Comparison of ENCODE assay signal across 10 mouse cellular contexts in the genomic region with DNA sequence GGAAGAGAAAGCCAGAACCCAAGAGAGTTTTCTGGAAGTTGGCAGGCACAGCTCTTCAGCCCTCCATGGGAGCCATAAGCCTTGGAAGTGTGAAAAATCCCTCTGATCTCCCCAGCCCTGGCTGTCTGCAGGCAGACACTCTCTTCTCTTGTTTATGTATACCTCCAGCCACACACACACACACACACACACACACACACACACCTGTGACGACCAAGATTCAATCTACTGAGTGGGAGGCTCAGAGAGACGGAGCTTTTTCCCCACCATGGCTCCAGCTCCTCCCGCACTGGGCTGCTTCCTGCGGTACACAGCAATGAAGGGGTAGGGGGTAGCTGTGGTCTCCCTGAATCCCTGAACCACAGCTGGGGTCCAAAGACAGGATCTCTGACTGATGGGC. TPM values are rescaled to one million over a fixed set of nuclear protein-coding genes. Genes with fewer than 3 reads are reported as not detected.
DNase-seq lines count a peak whose midpoint lies in the region; ATAC-seq and TF ChIP-seq lines count a peak whose summit lies in the region.
"Had no signal": no experiment of that assay in that cellular context is flagged by ENCODE, and none has a peak within 500 bp of the region (broad histone marks: within the 10 kb centered on the region; RNA-seq: fewer than 3 reads in every experiment).

No protein-coding gene starts in this region.

- peaks cover 21% of the 10 kb centered on the region for H3K4me1 ChIP-seq in kidney, postnatal 0 days (replicated peaks; ENCODE audit: insufficient read depth, low read length)
- peaks cover 52% of the 10 kb centered on the region for H3K4me1 ChIP-seq in forebrain, embryonic 13.5 days
- peaks cover 40% of the 10 kb centered on the region for H3K4me1 ChIP-seq in limb, embryonic 14.5 days (ENCODE audit: control insufficient read depth, insufficient read depth, low read length)
- H3K4me1 ChIP-seq in small intestine, adult 2 months (ENCODE audit: control insufficient read depth, insufficient read depth, insufficient read length, low read length), result peaks cover 6% of the 10 kb centered on the region; the same call in 1 of the 2 replicates

- H3K36me3 ChIP-seq in kidney, postnatal 0 days (ENCODE audit: insufficient read depth, low read length), result no peaks in the 10 kb centered on the region
- no peaks in the 10 kb centered on the region for H3K36me3 ChIP-seq in forebrain, embryonic 13.5 days (ENCODE audit: poor library complexity, severe bottlenecking)
- peaks cover 18% of the 10 kb centered on the region for H3K36me3 ChIP-seq in limb, embryonic 14.5 days (ENCODE audit: control insufficient read depth, insufficient read depth, low read length)
- H3K36me3 ChIP-seq in small intestine, adult 2 months (ENCODE audit: control insufficient read depth, insufficient read depth, low read length), result no peaks in the 10 kb centered on the region

- H3K4me2 ChIP-seq in kidney, postnatal 0 days (ENCODE audit: low read length), result peak overlapping the region; percentile 90
- H3K4me2 ChIP-seq in forebrain, embryonic 13.5 days, result peak overlapping the region; percentile 99
- peak overlapping the region; percentile 80 for H3K4me2 ChIP-seq in limb, embryonic 14.5 days (replicated peaks; ENCODE audit: low read depth, low read length, severe bottlenecking)

- no peaks in the 10 kb centered on the region for H3K9me3 ChIP-seq in kidney, postnatal 0 days (replicated peaks; ENCODE audit: low read length)
- no peaks in the 10 kb centered on the region for H3K9me3 ChIP-seq in forebrain, embryonic 13.5 days (replicated peaks)
- H3K9me3 ChIP-seq in limb, embryonic 14.5 days (ENCODE audit: control insufficient read depth, low read length), result no peaks in the 10 kb centered on the region

- 29% methylated on average over 4 of the region's 4 CpGs for WGBS in kidney, postnatal 0 days
- 47% methylated on average over 4 of the region's 4 CpGs for WGBS in forebrain, embryonic 13.5 days
- 33% methylated on average over 4 of the region's 4 CpGs for WGBS in limb, embryonic 14.5 days
- 63% methylated on average over 4 of the region's 4 CpGs for WGBS in small intestine, adult 2 months

- H3K4me3 ChIP-seq in kidney, postnatal 0 days (replicated peaks; ENCODE audit: low read depth, low read length), result peak overlapping the region; percentile 83
- peak overlapping the region; percentile 63; the same call in 1 of the 2 replicates for H3K4me3 ChIP-seq in forebrain, embryonic 13.5 days
- peak overlapping the region; percentile 82 for H3K4me3 ChIP-seq in limb, embryonic 14.5 days (replicated peaks; ENCODE audit: low read length)
- peak overlapping the region; percentile 22 for H3K4me3 ChIP-seq in small intestine, adult 2 months (ENCODE audit: low read depth, low read length)

- no peak for TF ChIP-seq CTCF in kidney, postnatal 0 days (IDR thresholded peaks at IDR 0.05; ENCODE audit: low read depth)
- TF ChIP-seq CTCF in small intestine, adult 2 months (IDR thresholded peaks at IDR 0.05; ENCODE audit: extremely low read depth, insufficient read length, insufficient replicate concordance, low read depth, low read length), result no peak

- no peaks in the 10 kb centered on the region for H3K27me3 ChIP-seq in kidney, postnatal 0 days (ENCODE audit: insufficient read depth, low read length)
- peaks cover 13% of the 10 kb centered on the region; the same call in 1 of the 2 replicates for H3K27me3 ChIP-seq in forebrain, embryonic 13.5 days
- no peaks in the 10 kb centered on the region for H3K27me3 ChIP-seq in limb, embryonic 14.5 days (ENCODE audit: control insufficient read depth, insufficient read depth, low read length)
- H3K27me3 ChIP-seq in small intestine, adult 2 months (ENCODE audit: control insufficient read depth, insufficient read depth, low read length), result peaks cover 10% of the 10 kb centered on the region; the same call in 1 of the 2 replicates

- ATAC-seq in kidney, postnatal 0 days (replicated peaks; ENCODE audit: low FRiP score, low read depth), result no peak
- no peak for ATAC-seq in forebrain, embryonic 13.5 days
- no peak for ATAC-seq in limb, embryonic 14.5 days (ENCODE audit: low FRiP score, low read depth)

- H3K9ac ChIP-seq in kidney, postnatal 0 days (ENCODE audit: low read depth, low read length), result peak overlapping the region; percentile 27; the same call in 1 of the 2 replicates
- peak overlapping the region; percentile 38; the same call in 1 of the 2 replicates for H3K9ac ChIP-seq in forebrain, embryonic 13.5 days
- H3K9ac ChIP-seq in limb, embryonic 14.5 days (ENCODE audit: low read depth, low read length, severe bottlenecking), result peak overlapping the region; percentile 79

- no peak overlapping the region for H3K27ac ChIP-seq in kidney, postnatal 0 days
- peak overlapping the region; percentile 31 for H3K27ac ChIP-seq in forebrain, embryonic 13.5 days
- peak overlapping the region; percentile 50; the same call in 1 of the 2 replicates for H3K27ac ChIP-seq in limb, embryonic 14.5 days (replicated peaks; ENCODE audit: low read depth, low read length)
- no peak overlapping the region for H3K27ac ChIP-seq in small intestine, adult 2 months (ENCODE audit: insufficient read depth, low read depth, low read length)

- DNase-seq in kidney, postnatal 0 days (ENCODE audit: low spot score), result no peak
- no peak for DNase-seq in kidney, postnatal 36 days
- DNase-seq in limb, embryonic 14.5 days (ENCODE audit: low spot score), result no peak
- DNase-seq in frontal cortex, postnatal 25 days (ENCODE audit: low spot score in 2 of 2), result no peak
- no peak for DNase-seq in ovary, adult 18-20 months (ENCODE audit: low spot score)
- DNase-seq in frontal cortex, postnatal 36 days (ENCODE audit: low spot score in 2 of 2), result no peak
- DNase-seq: cerebellum, adult 8-10 months; kidney, postnatal 4 days had no signal

- no peak for TF ChIP-seq POLR2A in limb, embryonic 14.5 days (IDR thresholded peaks at IDR 0.05; ENCODE audit: borderline replicate concordance, extremely low read depth, insufficient read depth, insufficient read length)
- no peak for TF ChIP-seq POLR2A in small intestine, adult 2 months (IDR thresholded peaks at IDR 0.05; ENCODE audit: low read depth, low read length)

RNA-seq across cellular contexts. Expression of a gene that starts 2.4 kb away (rescaled TPM):
- polyA plus RNA-seq in kidney, postnatal 0 days (2015; fragmentation: Nextera tagmentation; extraction: Ambion mirVana), result 15.7 and 15.9 TPM in 2 replicates
- polyA plus RNA-seq in forebrain, embryonic 13.5 days (2015; fragmentation: Nextera tagmentation; extraction: Ambion mirVana), result 5.8 and 6.6 TPM in 2 replicates
- polyA plus RNA-seq in limb, embryonic 14.5 days (2012; rRNA removed), result 52.7 and 58.0 TPM in 2 replicates
- polyA plus RNA-seq in limb, embryonic 14.5 days (2014; fragmentation: Nextera tagmentation; extraction: Ambion mirVana), result 45.1 and 49.3 TPM in 2 replicates
- polyA plus RNA-seq in small intestine, adult 2 months (2012; rRNA removed), result 9.0 and 10.1 TPM in 2 replicates

Comparison
In these comparisons a context has a peak if more than half of its experiments do, and no peak if none do; other contexts are left out.
1. H3K27ac ChIP-seq: peak in forebrain, embryonic 13.5 days (single experiment) and limb, embryonic 14.5 days (single experiment); none in kidney, postnatal 0 days (single experiment) and small intestine, adult 2 months (single experiment).
2. H3K4me3 ChIP-seq: peak in every context shown above with its lines; median percentile 83 in kidney, postnatal 0 days; 82 in limb, embryonic 14.5 days; 63 in forebrain, embryonic 13.5 days; 22 in small intestine, adult 2 months.
3. H3K9ac ChIP-seq: peak in every context shown above with its lines; median percentile 79 in limb, embryonic 14.5 days; 38 in forebrain, embryonic 13.5 days; 27 in kidney, postnatal 0 days.
4. Peak in every context shown above with its lines, with median percentiles within 50 percentile points of each other: H3K4me2 ChIP-seq.